ENCODE assay signal across 18 mouse cellular contexts in the genomic region with DNA sequence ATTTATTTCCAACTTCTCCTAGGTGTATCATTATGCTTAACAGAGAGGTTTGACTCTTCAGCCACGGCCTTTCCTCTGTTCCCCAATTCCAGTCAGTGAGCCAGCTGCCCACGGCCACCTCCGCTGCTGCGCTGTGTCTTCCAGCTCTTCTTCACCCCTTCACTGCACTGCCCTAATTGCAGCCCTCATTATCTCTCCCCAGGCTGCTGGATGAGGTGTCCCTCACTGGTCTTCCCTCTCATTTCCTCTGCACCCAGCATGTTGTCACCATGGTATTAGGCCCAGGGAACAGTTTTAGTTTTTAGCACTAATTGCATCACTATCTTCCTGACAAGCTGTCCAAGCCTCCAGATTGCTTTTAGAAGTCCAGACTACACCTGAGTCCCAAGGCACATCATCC.
DNase-seq lines count a peak whose midpoint lies in the region; ATAC-seq lines count a peak whose summit lies in the region.
"Had no signal": no experiment of that assay in that cellular context is flagged by ENCODE, and none has a peak within 500 bp of the region (broad histone marks: within the 10 kb centered on the region; RNA-seq: fewer than 3 reads in every experiment).

No protein-coding gene starts in this region.

- H3K4me2 ChIP-seq in hindbrain, embryonic 11.5 days (replicated peaks; ENCODE audit: low read depth, low read length) = no peak overlapping the region
- no peak overlapping the region for H3K4me2 ChIP-seq in hindbrain, embryonic 14.5 days (replicated peaks)
- no peak overlapping the region for H3K4me2 ChIP-seq in midbrain, embryonic 16.5 days (ENCODE audit: low read length)
- H3K4me2 ChIP-seq: embryonic facial prominence, embryonic 13.5 days; lung, embryonic 15.5 days had no signal

- DNase-seq in cerebellum, adult 11-12 months = peak; percentile 9
- no peak for DNase-seq in cerebellum, postnatal 36 days
- DNase-seq in hindbrain, embryonic 11.5 days (ENCODE audit: low spot score) = no peak
- DNase-seq in hindbrain, embryonic 10.5 days (ENCODE audit: low spot score) = no peak
- no peak for DNase-seq in hindbrain, embryonic 14.5 days (ENCODE audit: low spot score)
- no peak for DNase-seq in MN1 (ENCODE audit: low spot score)
- DNase-seq in adrenal gland, adult 2 months = no peak
- DNase-seq: gastrocnemius, postnatal 14 days; heart, adult 2 months; heart, postnatal 4 days; lung, postnatal 4 days; thymus, postnatal 14 days had no signal

- H3K27me3 ChIP-seq in hindbrain, embryonic 11.5 days (ENCODE audit: control insufficient read depth, insufficient read depth, low read length) = no peaks in the 10 kb centered on the region
- H3K27me3 ChIP-seq in hindbrain, embryonic 10.5 days (ENCODE audit: insufficient read depth, poor library complexity, severe bottlenecking) = no peaks in the 10 kb centered on the region
- H3K27me3 ChIP-seq in hindbrain, embryonic 14.5 days (ENCODE audit: control insufficient read depth, insufficient read depth, low read length) = no peaks in the 10 kb centered on the region
- H3K27me3 ChIP-seq in midbrain, embryonic 16.5 days (ENCODE audit: control insufficient read depth, insufficient read depth, low read depth, low read length) = no peaks in the 10 kb centered on the region
- H3K27me3 ChIP-seq: embryonic facial prominence, embryonic 13.5 days; lung, embryonic 15.5 days had no signal

- 0 out of 2 replicates have a peak, but pooled peaks cover 2% of the 10 kb centered on the region for H3K4me1 ChIP-seq in hindbrain, embryonic 11.5 days (replicated peaks; ENCODE audit: control insufficient read depth, insufficient read depth, low read length)
- no peaks in the 10 kb centered on the region for H3K4me1 ChIP-seq in hindbrain, embryonic 10.5 days (replicated peaks)
- H3K4me1 ChIP-seq in hindbrain, embryonic 14.5 days (replicated peaks; ENCODE audit: control insufficient read depth, insufficient read depth, low read length) = 0 out of 2 replicates have a peak, but pooled peaks cover 16% of the 10 kb centered on the region
- H3K4me1 ChIP-seq in midbrain, embryonic 16.5 days (ENCODE audit: control insufficient read depth, insufficient read depth, low read length) = no peaks in the 10 kb centered on the region
- H3K4me1 ChIP-seq: embryonic facial prominence, embryonic 13.5 days; lung, embryonic 15.5 days had no signal

- H3K36me3 ChIP-seq in hindbrain, embryonic 11.5 days (ENCODE audit: control insufficient read depth, insufficient read depth, low read length) = no peaks in the 10 kb centered on the region
- H3K36me3 ChIP-seq in hindbrain, embryonic 10.5 days = no peaks in the 10 kb centered on the region
- H3K36me3 ChIP-seq in hindbrain, embryonic 14.5 days (replicated peaks; ENCODE audit: control insufficient read depth, insufficient read depth) = no peaks in the 10 kb centered on the region
- no peaks in the 10 kb centered on the region for H3K36me3 ChIP-seq in midbrain, embryonic 16.5 days (ENCODE audit: control insufficient read depth, insufficient read depth, low read length)
- H3K36me3 ChIP-seq: embryonic facial prominence, embryonic 13.5 days; lung, embryonic 15.5 days had no signal

- no peak overlapping the region for H3K9ac ChIP-seq in hindbrain, embryonic 11.5 days (ENCODE audit: low read depth, low read length)
- H3K9ac ChIP-seq in hindbrain, embryonic 14.5 days = no peak overlapping the region
- H3K9ac ChIP-seq in midbrain, embryonic 16.5 days (ENCODE audit: low read depth, low read length) = no peak overlapping the region
- H3K9ac ChIP-seq: embryonic facial prominence, embryonic 13.5 days; liver, embryonic 14.5 days; lung, embryonic 15.5 days had no signal

- H3K4me3 ChIP-seq in hindbrain, embryonic 11.5 days (ENCODE audit: low read depth, low read length) = no peak overlapping the region
- H3K4me3 ChIP-seq in hindbrain, embryonic 10.5 days = no peak overlapping the region
- H3K4me3 ChIP-seq in hindbrain, embryonic 14.5 days (replicated peaks; ENCODE audit: low read length) = no peak overlapping the region
- no peak overlapping the region for H3K4me3 ChIP-seq in midbrain, embryonic 16.5 days (ENCODE audit: low read depth, low read length)
- H3K4me3 ChIP-seq: embryonic facial prominence, embryonic 13.5 days; heart, adult 2 months; lung, embryonic 15.5 days had no signal

- 77% methylated on average over 4 of the region's 4 CpGs for WGBS in hindbrain, embryonic 11.5 days
- WGBS in hindbrain, embryonic 10.5 days = 87% methylated on average over 4 of the region's 4 CpGs
- 62% methylated on average over 4 of the region's 4 CpGs for WGBS in hindbrain, embryonic 14.5 days
- WGBS in midbrain, embryonic 16.5 days = 69% methylated on average over 4 of the region's 4 CpGs

- H3K9me3 ChIP-seq in hindbrain, embryonic 11.5 days (ENCODE audit: control insufficient read depth, low read length) = no peaks in the 10 kb centered on the region
- no peaks in the 10 kb centered on the region for H3K9me3 ChIP-seq in hindbrain, embryonic 10.5 days
- no peaks in the 10 kb centered on the region for H3K9me3 ChIP-seq in hindbrain, embryonic 14.5 days (ENCODE audit: control insufficient read depth, low read length)
- no peaks in the 10 kb centered on the region for H3K9me3 ChIP-seq in midbrain, embryonic 16.5 days (replicated peaks; ENCODE audit: control insufficient read depth, low read length, poor library complexity, severe bottlenecking)
- H3K9me3 ChIP-seq: embryonic facial prominence, embryonic 13.5 days; lung, embryonic 15.5 days had no signal

- ATAC-seq in hindbrain, embryonic 11.5 days (ENCODE audit: low FRiP score) = no peak
- 0 out of 2 replicates have a peak, but pooled peaks have one; percentile 51 for ATAC-seq in hindbrain, embryonic 14.5 days (ENCODE audit: low FRiP score)
- peak; percentile 76 for ATAC-seq in midbrain, embryonic 16.5 days
- ATAC-seq: CD4-positive, CD25-positive, alpha-beta regulatory T cell, adult 4 months; intestine, embryonic 16.5 days had no signal

- 0 out of 2 replicates have a peak overlapping the region, but pooled peaks have one; percentile 7 for H3K27ac ChIP-seq in hindbrain, embryonic 11.5 days (ENCODE audit: low read depth, low read length)
- no peak overlapping the region for H3K27ac ChIP-seq in hindbrain, embryonic 10.5 days
- H3K27ac ChIP-seq in hindbrain, embryonic 14.5 days = no peak overlapping the region
- no peak overlapping the region for H3K27ac ChIP-seq in midbrain, embryonic 16.5 days (ENCODE audit: low read length)
- H3K27ac ChIP-seq: embryonic facial prominence, embryonic 13.5 days; heart, adult 2 months; liver, embryonic 14.5 days; lung, embryonic 15.5 days had no signal
